Mouse (Mus musculus): ENCODE results near the gene Glb1l3.
"Not testable (repeated sequence)": the region's sequence is repeated elsewhere in the genome, so short reads cannot be mapped to it uniquely, and the experiment has no call there.

Gene Glb1l3

DNA sequence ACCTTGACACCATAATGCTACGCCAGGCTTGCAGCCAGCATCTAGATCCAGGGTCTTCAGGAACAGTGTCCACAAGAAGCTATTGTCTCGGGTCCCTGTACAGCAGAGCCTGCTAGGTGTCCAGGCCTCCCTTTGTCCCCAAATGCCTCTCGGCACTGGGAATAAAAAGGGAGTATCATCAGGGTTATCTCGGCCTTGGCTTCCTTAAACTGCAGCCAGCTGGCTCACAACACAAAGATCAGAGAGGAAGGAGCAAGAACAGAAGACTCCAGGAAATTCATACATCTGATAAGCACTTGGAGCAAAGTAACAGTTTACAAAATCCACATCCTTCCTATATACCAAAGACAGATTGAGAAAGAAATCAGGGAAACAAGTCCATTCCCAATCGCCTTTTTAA, at the start of gene Glb1l3:
Glb1l3 (minus strand) TSS at position 140 of the 400 bp plus-strand sequence.
- no peak for DNase-seq

GRCm38 (mm10) chr9:26869856-26870255, 9.2 kb upstream of the Glb1l3 start:
- DNase-seq = not testable (repeated sequence)

DNA sequence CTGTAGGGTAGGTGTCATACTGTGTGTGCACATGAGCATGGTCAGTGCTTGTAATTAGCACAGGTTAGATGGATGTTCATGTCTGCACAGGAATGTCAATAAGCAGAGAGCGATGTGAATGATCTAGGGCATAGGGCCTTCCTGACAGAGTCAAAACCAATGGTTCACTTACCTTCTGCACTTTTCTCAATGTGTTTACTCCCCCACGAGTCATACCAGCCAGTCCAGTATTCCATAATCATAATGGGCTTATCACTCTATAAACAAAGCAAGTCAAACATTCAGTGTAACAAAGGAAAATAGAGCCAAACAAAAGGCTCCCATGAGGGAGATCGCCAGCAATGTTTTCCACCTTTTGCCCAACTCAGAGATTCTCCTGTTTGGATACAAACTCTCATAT, 29.6 kb downstream of the Glb1l3 start:
- no peak for DNase-seq

- DNase-seq = no peak
Observed at GRCm38 (mm10) chr9:26819942-26820341, 40.7 kb downstream of the Glb1l3 start.

DNA sequence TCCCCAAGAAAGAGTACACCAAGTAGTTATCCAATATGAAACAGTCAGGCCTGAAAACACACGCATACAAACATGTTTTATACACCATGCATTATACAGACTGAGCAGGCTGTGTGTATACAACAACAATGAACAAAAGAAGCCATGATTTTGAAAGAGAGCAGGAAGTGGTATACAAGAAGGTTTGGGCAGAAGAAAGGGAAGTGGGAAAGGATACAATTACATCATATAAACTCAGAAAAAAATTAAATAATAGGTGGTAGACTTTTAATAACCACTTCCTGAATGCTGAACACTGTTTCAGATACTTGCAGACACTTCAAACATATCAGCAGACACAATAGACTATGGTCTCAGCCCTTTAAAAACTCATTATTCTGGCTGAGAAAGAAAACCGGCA, 52.0 kb downstream of the Glb1l3 start:
- no peak for DNase-seq

DNA sequence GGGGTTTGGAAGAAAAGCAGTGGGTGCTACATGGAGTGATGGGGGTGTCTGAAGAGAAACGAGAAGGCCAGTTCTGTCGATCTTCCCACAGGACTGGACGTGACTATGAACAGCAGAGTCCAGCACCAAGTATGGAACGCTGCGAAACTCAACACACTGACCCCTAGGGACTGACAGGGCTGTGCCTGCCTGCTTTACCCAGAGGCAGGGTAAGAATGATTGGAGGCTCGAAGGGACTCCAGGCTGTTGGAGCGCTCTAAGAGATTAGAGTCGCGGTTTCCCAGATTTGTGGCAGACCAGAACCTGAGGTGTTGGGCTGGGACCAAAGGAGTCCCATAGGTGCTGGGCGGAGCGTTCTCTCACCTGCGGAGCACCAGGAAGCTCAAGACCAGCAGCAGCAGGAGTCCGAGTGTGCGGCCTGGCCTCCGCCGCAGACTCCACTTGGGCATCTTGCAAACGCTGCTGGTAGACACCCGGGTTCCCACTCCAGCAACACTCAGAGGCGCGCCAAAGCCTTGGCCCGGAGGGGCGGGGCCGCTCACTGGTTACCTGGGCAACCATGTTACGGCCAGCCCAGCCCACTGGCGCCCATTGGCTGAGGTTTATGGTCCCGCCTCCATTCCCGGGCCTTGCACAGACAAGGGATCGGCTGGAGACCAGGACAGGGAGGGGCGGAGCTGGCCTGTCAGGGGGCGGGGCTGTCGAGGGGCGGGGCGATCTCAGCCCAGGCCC, 54.6 kb downstream of the Glb1l3 start, which contains the start of gene Glb1l2:
Glb1l2 (minus strand) TSS at position 534 of the 732 bp plus-strand sequence.
- DNase-seq = peak; percentile 20

DNA sequence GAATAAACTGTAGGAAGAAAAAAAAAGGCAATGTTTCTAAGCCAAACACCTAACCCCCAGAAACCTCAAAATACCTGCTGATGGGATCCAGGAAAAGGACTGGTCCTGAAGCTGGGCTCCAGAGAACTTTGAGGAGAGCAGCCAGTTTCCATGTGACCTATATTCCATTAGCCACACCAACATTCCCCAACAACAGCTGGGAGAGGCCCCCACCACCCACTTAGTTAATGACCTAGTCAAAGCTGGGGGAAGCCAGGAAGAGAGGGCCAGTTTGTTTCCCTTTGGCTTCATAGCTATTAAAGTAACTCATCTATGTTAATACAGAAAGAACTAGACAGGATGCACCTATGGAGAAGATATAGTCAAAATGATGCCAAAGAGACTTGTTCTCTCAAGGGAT, 56.4 kb downstream of the Glb1l3 start:
- DNase-seq = no peak

DNA sequence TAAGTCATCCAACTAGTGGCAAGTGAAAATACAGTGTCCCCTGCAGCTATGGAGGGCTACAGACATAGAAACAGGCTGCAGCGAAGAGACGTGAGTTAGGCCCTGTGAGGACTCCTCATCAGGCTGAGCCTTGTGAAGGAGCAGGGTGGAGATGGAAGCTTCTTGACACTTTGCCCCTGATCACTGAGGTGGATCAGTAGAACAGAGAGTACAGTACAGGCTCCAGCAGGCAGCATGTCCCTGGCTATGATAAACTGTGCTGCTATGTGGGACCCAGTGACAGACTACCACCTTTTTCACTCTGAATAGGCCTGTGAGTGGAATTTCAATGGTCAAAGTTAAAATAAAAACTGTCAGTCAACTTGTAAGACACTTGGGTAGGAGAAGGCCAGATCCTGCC, 60.3 kb downstream of the Glb1l3 start:
- no peak for DNase-seq

DNA sequence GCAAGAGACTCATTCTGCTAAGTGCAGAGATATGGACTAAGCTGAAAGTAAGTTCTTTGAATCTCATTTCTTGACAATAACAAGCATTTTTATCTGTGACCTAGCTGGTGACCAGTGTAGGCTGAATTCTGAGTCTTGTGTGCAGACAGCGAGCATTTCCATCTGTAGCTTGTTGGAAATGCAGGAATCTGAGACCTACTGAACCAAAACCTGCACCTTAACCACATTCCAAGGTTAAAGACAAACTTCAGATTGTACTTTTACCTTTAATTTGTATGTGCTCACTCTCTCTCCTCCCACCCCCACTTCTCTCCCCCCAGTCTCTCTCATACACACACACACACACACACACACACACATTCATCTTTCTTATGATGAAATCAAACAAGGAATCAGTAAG, 62.0 kb downstream of the Glb1l3 start:
- no peak for DNase-seq

GRCm38 (mm10) chr9:26798205-26798604, 62.5 kb downstream of the Glb1l3 start:
- DNase-seq = no peak

DNA sequence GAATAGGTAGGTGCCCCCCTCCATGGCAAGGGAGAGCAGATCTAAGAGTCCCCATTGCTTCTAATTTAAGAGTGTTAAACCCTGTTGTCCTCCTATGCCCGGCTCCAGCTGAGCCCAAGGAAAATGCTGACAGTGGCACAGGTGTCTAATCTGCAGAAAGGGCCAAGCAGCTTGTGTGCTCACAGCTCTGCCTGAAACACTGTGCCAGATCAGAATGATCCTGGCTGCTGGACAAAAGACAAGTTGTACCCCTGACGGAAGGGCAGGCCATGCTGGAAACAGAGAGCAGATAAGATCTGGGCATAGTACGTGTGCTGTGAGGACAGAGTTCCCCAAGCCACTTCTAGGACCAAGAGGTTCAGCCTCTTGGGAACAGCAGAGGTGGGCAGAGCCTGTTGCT, 67.9 kb downstream of the Glb1l3 start:
- DNase-seq = no peak

DNA sequence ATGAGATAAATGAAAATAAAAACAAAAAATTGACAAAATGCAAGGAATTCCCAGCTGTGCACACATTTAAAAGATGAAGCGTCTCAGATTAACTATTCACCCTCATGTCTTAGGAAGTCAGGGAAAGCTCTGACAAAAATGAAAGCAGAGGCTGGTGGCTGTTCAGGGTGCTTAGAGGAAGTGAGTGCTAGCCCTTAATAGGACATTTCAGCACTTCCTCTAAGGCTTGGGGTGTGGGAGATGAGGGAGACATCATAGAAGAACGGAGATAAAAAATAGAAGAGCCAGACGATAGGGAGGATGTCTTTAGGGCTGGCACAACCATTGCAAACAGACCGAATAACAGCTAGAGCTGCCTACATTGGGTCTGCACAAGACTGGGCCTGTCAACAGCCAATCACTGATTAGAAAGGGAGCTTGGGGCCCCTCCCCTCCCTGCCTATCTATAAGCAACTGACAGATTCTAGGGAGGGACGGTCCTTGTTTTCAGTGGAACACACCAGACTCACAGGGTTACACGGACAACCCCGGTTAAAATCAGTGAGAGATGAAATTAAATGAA, 77.2 kb downstream of the Glb1l3 start:
- no peak for DNase-seq

GRCm38 (mm10) chr9:26778421-26778820, 82.3 kb downstream of the Glb1l3 start:
- no peak for DNase-seq

GRCm38 (mm10) chr9:26776122-26776902, 84.4 kb downstream of the Glb1l3 start:
- no peak for DNase-seq

- no peak for DNase-seq
Observed at GRCm38 (mm10) chr9:26775700-26776099, 85.0 kb downstream of the Glb1l3 start.

GRCm38 (mm10) chr9:26768181-26768580, 92.5 kb downstream of the Glb1l3 start:
- no peak for DNase-seq
